Mouse (Mus musculus) heart, postnatal 36 days (tissue): ENCODE results near the gene Nudt19. TPM values are rescaled to one million over a fixed set of nuclear protein-coding genes. Genes with fewer than 3 reads are reported as not detected.
A peak's percentile ranks its signal among the peaks of the same experiment; 100 is the strongest.
"Not testable (repeated sequence)": the region's sequence is repeated elsewhere in the genome, so short reads cannot be mapped to it uniquely, and the experiment has no call there.

Experiments used
- DNase-seq, 2 experiments: peaks; one replicate each; pipeline ENCODE4 v3.0.0; 2021 to 2022
- intact Hi-C: fragments of 180-260 bp; cut with DNase I; formaldehyde crosslinking; loops from one replicate; pipeline ENCODE4 v1.15.1; 2025
- total RNA-seq, 2 experiments: library from RNA; stranded (reverse); gene quantifications; 2 replicates each; pipeline ENCODE4 v1.2.3; 2021

Nudt19 gene
- total RNA-seq, 2 experiments from 2014 or later = 66.8 to 82.3 TPM

DNA sequence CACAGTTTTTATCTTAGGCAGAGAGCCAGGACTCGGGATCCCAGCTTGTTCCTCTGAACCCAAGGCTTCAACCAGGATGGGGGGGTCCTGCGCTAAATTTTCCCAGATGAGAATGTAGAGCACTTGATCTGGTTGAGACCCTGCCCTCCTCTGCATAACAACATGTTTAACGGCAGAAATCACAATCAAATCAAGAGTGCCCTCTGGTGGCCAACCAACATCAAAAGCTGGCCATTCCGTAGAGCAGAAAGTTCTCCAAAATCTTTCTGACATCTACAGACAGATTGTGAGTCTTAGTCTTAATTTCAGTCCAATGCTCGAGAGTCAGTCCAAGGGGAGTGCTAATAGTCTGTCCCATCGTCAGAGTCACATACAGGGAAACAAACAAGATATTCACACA is 14.8 kb upstream of the Nudt19 start:
- not testable (repeated sequence) for DNase-seq
- intact Hi-C loops = loop anchor here (2.0 kb wide), 1 partner anchor 24 kb away; no protein-coding TSS in a partner anchor

DNA sequence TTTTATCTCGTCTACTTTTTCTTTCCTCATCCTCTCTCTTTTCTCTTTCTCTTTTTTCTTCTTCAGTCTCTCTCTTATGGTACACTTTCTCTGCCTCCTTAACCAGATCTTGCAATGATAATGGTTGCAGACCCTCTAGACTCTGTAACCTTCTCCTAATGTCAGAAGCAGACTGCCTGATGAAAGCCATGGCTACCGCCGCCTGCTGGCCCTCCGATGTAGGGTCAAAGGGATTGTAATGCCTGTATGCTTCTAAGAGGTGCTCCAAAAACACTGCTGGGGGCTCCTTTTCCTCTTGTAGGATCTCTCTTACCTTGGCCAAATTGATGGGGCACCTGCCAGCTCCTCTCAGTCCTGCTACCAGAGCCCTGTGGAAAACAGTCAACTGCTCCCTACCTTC is 13.6 kb upstream of the Nudt19 start:
- not testable (repeated sequence) for DNase-seq
- intact Hi-C loops = loop anchor here (2.0 kb wide), 1 partner anchor 23 kb away; no protein-coding TSS in a partner anchor

DNA sequence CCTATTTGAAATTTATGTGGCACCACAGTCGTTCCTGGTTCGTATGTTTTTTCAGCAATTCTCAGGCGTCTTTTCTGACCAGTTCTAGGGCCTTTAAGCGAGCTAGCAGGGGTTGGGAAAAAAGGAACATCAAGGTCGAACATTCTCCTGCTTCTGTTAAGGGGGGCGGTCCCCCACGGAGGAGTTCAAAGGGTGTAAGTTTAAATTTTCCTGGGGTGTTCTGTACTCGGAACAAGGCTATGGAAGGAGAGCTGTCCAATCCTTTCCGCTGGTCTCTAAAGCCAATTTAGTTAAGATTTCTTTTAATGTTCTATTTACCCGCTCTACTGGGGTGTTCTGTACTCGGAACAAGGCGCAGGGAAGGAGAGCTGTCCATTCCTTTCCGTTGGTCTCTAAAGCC is 9.9 kb upstream of the Nudt19 start:
- intact Hi-C loops, DNase-seq: not testable (repeated sequence)

DNA sequence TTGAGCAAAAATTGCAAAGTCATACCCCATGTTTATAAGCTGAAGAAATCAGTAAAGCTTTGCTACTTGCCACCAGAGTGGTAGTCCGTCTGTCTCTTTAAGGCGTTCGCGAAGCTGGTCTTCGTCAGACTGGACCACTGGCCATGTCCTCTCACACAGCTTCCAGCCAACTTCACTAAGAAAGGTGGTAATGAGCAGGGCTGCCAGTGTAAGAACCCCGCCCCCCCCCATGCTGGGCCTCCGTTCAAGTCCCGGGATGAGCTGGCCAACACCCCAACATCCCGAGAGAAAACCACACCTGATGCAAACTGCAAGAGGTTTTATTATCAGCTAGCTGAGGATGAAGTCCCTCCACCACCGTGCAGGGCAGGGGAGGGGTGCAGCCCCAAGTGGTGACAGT is 8.8 kb upstream of the Nudt19 start:
- DNase-seq, intact Hi-C loops: not testable (repeated sequence)

DNA sequence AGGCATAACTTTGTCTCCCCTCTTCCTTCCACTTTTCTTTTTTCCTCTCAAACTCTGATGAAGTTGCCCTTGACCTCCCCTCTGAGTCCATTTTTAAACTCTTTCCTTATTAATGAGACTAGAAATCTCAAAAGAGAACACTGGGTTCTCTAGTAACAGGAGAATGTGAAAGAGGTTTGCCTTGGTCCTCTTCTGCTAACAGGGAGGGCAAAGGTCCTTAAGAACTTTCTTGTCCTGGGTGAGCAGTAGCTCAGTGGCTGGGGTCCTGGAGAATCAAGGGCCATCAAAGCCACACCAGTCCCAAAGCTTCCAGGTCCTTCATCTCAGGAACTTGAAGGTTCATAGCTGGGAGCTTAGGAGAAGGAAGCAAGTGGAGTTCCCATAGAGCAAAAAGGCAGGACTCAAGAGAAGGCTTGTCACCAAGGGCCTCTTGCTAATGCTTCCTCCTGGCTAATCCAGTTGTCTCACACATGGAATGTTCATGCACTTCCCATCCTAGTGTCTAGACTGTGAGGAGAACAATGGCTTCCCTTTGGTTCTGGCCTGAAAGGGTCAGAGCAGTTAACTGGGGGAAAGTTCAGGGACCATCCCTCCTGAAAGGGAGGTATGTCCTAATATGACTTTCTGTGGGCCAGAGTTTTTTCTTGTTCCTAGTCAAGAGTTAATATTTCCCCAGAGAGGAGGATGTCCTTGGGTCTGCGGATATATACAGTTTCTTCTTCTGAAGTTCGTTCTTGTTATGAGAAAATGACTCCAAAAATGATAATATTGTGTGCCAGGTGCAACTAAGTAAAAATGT is 8.2 kb upstream of the Nudt19 start:
- intact Hi-C loops = no loop called here
- no peak for DNase-seq

DNA sequence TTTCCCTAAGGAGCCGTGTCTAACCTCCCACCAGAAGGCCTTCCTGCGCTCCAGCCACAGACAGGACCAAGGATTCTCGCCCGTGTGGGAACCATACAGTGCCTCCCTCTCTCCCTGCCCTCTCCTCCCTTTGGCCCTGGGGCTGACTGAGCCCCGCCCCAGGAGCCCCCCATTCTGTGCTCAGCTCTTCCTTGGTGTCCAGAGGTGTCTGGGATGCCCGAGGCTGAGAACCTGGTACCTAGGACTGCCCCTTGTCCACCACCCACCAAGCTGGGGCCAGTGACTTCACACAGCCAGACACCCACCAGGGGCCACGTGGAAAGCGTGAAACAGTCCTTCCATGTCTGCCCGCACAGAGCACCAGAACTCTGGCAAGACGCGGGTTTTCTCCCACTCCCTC is 7.0 kb upstream of the Nudt19 start:
- intact Hi-C loops = no loop called here
- DNase-seq = no peak

DNA sequence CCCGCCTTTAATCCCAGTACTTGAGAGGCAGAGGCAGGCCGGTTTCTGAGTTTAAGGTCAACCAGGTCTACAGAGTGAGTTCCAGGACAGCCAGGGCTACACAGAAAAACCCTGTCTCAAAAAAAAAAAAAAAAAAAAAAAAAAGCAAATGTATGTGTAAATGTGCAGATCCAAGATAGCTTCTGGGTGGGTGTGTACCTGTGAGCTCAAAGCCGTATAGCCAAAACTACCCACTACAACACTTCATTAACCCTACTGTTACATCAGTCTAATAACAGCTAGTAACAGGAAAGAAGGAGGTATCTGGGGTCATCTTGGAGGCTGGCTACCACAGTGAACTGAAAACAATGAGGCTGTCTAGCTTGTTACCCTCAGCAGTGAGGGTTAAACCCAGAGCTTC is 3.7 kb upstream of the Nudt19 start:
- no peak for DNase-seq
- intact Hi-C loops = loop anchor here (5.0 to 10.0 kb wide), 2 partner anchors 195 to 243 kb away; partner anchors contain the start of genes Dpy19l3 and Gpatch1

DNA sequence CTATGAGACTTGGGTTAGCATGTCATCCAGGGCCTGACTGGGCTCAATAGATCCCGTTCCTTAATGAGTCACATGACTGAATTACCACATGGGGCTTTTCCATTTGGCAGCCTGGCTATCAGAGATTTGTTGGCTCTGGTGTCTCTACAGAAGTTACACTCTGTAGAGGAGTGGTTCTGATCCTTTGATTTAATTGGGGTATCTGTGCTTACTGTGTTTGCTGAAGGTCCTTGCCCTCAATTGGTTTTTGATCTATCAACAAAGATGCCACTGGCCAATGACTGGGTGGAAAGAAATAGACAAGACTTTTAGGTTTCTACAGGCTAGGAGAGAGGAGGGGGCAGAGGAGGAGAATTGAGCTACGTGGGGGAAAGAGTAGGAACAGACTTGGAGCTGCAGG is 2.6 kb upstream of the Nudt19 start:
- intact Hi-C loops = loop anchor here (5.0 to 10.0 kb wide), 2 partner anchors 196 to 241 kb away; partner anchors contain the start of genes Dpy19l3 and Gpatch1
- DNase-seq = no peak

DNA sequence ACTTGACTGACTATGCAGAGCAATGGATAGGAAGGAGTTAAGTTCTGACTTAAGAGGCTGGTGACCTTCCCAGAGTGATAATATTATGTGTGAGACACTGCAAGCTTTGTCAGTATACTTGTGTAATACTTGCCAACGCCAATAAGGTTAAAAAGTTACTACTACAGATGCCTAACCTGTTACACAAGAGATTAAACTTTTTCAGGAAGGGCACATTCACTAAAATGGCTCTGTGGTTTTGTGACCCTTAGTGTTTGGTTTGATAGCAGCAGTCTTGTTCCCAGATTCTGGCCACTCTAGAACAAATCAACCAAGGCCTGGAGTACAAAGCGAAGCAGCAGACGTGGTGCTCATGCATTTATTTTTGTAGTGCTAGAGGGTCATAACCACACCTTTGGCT is 1.5 kb upstream of the Nudt19 start:
- intact Hi-C loops = loop anchor here (5.0 to 10.0 kb wide), 2 partner anchors 197 to 240 kb away; partner anchors contain the start of genes Dpy19l3 and Gpatch1
- no peak for DNase-seq

DNA sequence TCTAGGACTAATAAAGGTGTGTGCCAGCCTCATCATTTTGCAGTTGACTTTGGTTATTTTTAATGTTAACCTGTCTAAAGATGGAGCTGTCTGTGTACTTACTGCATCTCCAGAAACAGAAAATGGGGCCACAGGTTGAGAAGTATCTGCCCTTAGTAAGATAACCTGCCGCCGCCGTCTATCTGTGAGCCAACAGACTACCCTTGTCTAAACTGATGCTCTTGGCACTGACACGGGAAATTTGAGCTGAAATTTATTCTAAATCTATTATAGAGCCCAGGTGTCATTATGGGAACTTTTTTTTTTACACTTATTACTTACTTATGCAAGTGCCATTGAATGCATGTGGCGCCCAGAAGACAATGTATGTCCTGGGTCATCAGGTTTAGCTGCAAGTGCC is 801 bp upstream of the Nudt19 start:
- no peak for DNase-seq
- intact Hi-C loops = loop anchor here (5.0 to 10.0 kb wide), 2 partner anchors 198 to 240 kb away; partner anchors contain the start of genes Dpy19l3 and Gpatch1

DNA sequence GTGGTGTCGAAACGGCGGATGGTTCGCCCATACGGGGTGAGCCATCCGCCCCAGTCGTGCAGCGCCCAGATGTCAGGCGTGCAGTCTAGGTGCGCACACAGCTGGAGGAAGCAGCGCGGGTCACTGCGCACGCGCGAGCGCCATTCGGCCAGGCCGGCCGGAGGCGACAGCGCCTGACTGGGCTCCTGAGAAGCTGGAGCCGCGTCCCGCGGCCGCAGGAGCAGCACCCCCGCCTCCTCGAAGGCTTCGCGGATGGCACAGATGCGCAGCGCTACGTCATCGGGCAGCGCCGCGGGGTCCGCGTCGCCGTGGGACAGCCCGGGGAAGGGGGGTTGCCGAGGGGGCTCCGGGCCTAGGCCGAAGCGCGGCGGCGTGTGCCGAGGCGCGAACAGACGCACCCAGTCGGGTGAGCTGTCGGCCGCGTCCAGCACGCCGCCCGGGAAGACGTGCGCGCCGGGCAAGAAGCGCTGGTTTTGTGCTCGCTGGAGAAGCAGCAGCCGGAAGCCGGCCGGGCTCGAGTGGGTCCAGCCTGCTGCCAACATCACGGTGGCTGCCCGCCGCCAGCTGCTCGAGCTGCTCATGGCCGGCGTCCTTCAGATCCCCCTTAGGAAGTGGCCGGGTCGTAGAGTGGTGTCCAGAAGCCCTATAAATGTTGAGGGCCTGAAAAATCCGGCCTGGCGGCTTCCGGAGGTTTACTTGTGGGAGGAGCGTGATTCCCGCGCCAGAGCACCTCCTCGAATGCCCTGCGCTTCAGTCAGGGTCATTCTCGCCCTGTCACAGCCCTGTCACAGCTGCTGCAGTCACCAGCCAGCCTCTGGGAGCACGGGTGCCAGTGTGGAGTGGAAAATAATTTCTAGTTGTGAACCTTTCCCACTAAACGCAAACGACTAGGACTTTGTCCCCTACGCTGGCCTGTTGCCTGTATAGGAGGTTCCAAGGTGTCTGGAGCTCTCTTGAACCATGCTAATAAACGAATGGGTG is 590 bp downstream of the Nudt19 start:
- DNase-seq = peak; percentile 86 to 92
- intact Hi-C loops = loop anchor here (2.0 to 10.0 kb wide), 3 partner anchors 31 to 238 kb away; partner anchors contain the start of genes Ankrd27, Dpy19l3 and Gpatch1

DNA sequence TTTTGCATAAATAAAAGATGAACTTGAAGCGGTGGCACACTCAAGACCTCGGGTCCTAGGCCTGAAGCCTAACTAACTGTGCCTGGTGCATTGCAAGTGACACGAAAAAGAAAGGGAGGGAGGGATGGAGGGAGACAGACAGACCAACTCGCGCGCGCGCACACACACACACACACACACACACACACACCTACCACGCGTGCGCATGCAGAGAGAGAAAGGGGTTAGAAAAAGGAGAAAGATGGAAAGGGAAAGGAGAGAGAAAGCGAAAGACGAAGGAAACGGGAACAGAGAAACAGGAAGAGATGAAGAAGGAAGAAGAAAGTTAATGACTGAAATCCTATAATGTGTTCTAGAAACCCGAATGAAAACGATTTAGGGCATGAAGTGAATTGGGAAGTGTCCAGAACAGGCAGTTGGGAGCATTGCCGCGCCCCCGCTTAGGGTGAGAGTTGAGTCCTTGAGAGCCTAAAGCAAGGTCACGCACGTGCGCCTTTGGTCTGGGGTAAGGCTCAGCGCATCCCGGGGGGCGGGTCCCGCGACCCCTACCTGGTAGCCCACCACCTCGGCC is 1.4 kb downstream of the Nudt19 start:
- intact Hi-C loops = loop anchor here (2.0 to 10.0 kb wide), 3 partner anchors 32 to 237 kb away; partner anchors contain the start of genes Ankrd27, Dpy19l3 and Gpatch1

DNA sequence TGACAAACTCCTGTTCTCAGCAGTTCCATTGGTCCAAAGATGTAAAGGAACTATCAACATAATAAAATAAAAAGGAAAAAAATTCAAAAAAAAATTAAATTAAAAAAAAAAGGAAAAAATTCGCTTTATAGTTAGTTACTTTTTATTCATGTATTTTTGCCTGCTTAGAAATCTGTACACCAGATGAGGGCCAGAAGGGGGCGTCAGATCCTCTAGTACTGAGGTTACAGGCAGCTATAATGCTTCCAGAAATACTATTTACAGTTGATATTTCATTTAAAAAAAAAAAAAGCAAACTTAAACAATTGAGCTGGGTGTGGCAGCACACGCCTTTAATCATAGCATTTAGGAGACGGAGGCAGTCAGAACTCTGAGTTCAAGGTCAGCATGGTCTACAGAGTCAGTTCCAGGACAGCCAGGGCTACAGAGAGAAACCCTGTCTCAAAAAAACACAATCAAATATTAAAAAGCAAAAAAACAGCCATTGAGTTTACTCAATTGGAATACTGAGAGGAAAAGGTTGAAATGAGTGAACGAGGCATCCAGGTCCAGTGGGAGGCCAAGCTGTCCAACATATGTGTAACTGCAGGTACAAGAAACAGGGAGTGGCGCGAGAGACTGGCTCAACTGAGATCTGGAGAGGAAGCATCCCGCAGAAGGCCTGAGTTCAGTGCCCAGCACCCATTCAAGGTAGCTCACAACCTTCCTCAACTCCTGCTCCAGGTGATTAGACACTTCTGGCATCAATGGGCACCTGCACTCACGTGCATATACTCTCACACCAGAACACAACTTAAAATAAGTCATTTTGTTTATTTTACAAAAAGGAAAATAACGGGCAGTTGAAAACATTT is 2.1 kb downstream of the Nudt19 start:
- intact Hi-C loops = loop anchor here (2.0 to 10.0 kb wide), 2 partner anchors 33 to 201 kb away; partner anchors contain the start of genes Ankrd27 and Dpy19l3
- peak in 1 of 2 experiments; percentile 22 for DNase-seq

More for the DNA sequence above, 1.4 kb downstream of the Nudt19 start:
- DNase-seq = peak in 1 of 2 experiments; percentile 6

DNA sequence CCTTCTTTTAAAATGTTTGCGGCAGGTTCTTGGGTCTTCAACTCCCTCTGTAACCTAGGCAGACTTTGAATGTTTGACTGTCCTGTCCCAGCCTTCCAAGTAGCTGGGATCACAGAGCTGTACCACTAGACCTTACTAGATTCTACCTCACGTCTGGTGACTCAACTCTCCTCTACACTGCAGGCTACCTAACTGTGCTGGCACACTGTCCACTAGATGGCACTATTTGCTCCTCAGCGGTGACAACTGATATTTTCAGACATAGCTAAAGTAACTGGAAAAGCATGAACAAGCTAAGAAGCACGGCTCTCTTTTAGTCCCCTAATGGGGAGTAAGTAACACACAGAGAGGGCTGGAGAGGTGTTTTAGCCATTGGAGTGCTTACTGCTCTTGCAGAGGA is 10.2 kb downstream of the Nudt19 start:
- DNase-seq = peak; percentile 40 to 45
- intact Hi-C loops = loop anchor here (1.0 to 2.0 kb wide), 2 partner anchors 25 to 90 kb away; no protein-coding TSS in a partner anchor

DNA sequence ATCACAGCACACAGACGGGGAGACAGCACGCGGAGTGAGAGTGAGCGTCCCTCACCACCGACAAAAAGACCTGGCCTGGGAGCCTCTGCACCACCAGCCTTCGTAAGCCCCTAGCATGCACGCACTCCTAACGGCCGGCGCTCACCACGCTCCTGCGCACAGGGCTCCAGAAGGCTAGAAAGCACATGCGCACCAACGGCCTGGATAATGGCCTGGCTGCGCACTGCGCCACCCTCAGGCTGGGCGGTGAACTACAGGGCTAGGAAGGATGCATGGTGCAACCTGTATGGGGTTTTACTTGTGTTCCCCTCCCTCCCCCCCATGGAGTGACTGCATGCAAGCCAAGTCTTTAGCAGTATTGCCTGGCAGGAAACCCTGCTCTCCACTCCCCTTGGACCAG is 18.5 kb downstream of the Nudt19 start, which contains the start of gene Tdrd12:
TSS of gene Tdrd12 (minus strand) at position 184 of the 400 bp plus-strand sequence.
- no peak for DNase-seq
- intact Hi-C loops = no loop called here

DNA sequence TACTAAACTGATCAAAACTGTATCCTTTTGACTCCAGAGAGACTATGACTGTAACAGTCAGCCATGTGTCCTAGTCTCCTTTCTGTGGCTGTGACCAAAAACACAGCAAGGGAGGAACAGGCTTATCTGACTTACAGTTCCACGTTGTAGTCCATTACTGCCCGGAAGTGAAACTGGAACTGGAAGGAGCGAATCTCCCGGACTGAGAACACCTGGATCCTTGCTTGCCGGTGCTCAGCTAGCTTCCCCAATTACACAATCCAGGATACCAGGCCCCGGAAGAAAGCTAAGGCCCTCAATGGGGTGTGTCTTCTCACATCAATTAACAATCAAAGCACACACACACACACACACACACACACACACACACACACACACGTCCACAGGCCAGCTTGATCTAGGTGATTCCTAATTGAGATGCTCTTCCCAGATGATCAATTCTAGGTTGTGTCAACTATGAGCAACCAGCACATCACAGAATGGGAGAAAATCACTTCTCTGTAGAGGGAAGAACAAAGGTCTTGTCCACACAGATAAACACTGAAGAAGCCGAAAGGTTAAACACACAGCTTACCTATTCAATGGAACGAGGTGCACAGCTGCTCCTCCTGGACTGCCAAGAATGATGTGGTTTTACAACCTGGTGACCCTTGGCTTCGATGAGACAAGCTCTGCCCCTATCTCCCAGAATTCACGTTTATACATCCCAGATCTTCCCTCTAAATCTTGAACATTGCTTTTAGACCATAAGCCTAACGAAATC is 20.2 kb downstream of the Nudt19 start:
- DNase-seq = no peak
- intact Hi-C loops = no loop called here

DNA sequence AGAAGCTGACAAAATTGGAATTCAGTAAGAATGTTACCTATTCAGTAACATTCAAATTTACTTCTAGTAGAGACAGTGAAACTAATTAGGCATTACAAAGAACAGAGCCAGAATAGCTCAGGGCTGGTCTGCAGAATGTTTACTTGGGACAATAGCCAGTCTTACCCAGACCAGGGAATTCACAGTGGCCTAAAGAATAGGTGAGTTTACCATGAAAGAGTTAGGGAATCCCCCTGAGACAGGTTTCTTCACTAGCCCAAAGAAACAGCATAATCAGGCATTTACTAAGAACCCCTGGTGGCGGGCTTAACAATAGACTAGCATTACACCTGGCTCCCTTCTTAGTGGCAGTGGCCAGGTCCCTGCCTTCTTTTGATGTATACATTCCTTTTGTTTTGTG is 25.6 kb downstream of the Nudt19 start:
- intact Hi-C loops, DNase-seq: not testable (repeated sequence)

DNA sequence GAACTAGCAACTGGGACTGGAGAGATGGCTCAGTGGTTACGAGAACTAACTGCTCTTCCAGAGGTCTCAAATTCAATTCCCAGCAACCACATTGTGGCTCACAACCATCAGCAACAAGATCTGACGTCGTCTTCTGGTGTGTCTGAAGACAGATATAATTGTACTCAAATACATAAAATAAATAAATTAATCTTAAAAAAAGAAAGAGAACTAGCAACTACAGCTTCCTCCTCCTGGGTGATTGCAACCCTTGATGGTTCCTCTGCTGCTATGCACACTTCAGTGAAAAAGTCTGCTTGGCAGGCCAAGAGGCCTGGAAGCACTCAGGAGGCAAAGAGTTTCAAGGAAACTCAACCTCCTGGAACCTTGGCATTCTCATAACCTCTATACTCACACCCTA is 26.1 kb downstream of the Nudt19 start:
- no peak for DNase-seq
- intact Hi-C loops = no loop called here
